Mouse (Mus musculus) layer of hippocampus, adult 2 months (tissue): ENCODE results near the gene Kbtbd12. TPM values are rescaled to one million over a fixed set of nuclear protein-coding genes. Genes with fewer than 3 reads are reported as not detected.

Experiments used
- DNase-seq, 2 experiments: peaks; one replicate each; pipeline ENCODE4 v3.0.0; 2022; ENCODE audit warnings: low spot score in 2 of 2
- H3K27ac ChIP-seq: fragments of 200-600 bp; 2 replicates; pipeline ENCODE4 v1.8.1; 2022
- H3K4me3 ChIP-seq: fragments of 200-600 bp; 2 replicates; pipeline ENCODE4 v1.8.1; 2022; ENCODE audit warnings: mild to moderate bottlenecking
- CTCF ChIP-seq: fragments of 200-600 bp; conservative IDR thresholded peaks from 2 replicates; pipeline ENCODE4 v1.8.1; 2022; ENCODE audit warnings: antibody characterized with exemption, mild to moderate bottlenecking, moderate library complexity
- total RNA-seq, 2 experiments: library from RNA; stranded (reverse); gene quantifications; 2 replicates each; pipeline ENCODE4 v1.2.3; 2021

The Kbtbd12 gene
- total RNA-seq, 2 experiments from 2014 or later = 0.97 to 1.1 TPM

DNA sequence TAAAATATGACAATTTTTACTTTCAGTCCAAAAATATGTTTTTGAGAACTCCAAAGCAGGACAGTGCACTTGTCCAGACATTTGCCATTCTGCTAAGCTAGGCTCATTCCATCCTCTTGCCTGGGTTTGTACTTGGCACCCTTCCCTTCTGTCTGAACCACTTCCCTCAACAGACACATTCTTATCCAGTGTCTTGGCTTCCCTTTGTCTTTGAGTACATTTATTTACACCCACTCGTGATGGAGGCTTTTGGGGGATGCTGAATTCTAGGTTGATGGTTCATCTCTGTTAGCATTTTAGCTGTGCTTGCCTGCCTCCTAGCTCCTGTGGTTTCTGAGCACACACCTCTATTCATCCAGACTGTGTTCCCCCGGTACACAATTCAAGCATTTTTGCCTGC, 31.3 kb downstream of the Kbtbd12 start:
- DNase-seq = no peak
- Histone ChIP-seq H3K27ac (no peak overlapping the region), H3K4me3 (no peak overlapping the region)
- TF ChIP-seq CTCF = no peak

GRCm38 (mm10) chr6:88605715-88606114, 32.0 kb downstream of the Kbtbd12 start:
- no peak overlapping the region for H3K27ac ChIP-seq
- DNase-seq = no peak
- no peak for TF ChIP-seq CTCF
- no peak overlapping the region for H3K4me3 ChIP-seq

- no peak for DNase-seq
- no peak for TF ChIP-seq CTCF
These were observed 32.5 kb downstream of the Kbtbd12 start for GRCm38 (mm10) chr6:88605235-88605634.

DNA sequence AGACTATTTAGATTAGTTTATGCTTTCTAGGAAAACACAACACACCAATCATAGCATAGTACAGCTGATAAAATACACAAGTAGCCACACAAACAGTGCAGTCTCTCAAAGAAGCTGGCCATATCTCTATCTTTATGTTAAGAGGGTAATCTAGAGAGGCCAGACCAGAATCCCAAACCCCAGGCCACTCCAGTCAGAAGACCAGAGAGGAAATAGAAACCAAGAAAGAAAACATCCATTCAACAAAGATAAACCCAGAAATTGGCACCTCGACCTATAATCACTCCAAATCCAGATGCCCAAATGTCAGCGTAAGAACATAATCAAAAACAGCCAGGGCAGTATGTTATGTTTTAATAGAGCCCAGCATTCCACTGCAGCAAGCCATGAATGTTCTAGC, 41.6 kb downstream of the Kbtbd12 start:
- TF ChIP-seq CTCF = no peak
- no peak for DNase-seq
- H3K4me3 ChIP-seq = no peak overlapping the region

More at GRCm38 (mm10) chr6:88605235-88605634, 32.5 kb downstream of the Kbtbd12 start:
- Histone ChIP-seq H3K27ac (no peak overlapping the region), H3K4me3 (no peak overlapping the region)

GRCm38 (mm10) chr6:88592367-88592766, 45.4 kb downstream of the Kbtbd12 start:
- TF ChIP-seq CTCF = no peak
- Histone ChIP-seq H3K27ac (no peak overlapping the region), H3K4me3 (no peak overlapping the region)
- DNase-seq = no peak

More for the DNA sequence above, 41.6 kb downstream of the Kbtbd12 start:
- H3K27ac ChIP-seq = no peak overlapping the region

GRCm38 (mm10) chr6:88590231-88590630, 47.5 kb downstream of the Kbtbd12 start:
- DNase-seq = no peak
- Histone ChIP-seq H3K4me3 (no peak overlapping the region), H3K27ac (no peak overlapping the region)
- TF ChIP-seq CTCF = no peak

- Histone ChIP-seq H3K27ac (no peak overlapping the region), H3K4me3 (no peak overlapping the region)
- TF ChIP-seq CTCF = peak; percentile 75
- DNase-seq = peak; percentile 40 to 53
These were observed 48.2 kb downstream of the Kbtbd12 start for GRCm38 (mm10) chr6:88589517-88589916.

- DNase-seq = no peak
- no peak for TF ChIP-seq CTCF
- Histone ChIP-seq H3K27ac (no peak overlapping the region), H3K4me3 (no peak overlapping the region)
These were observed 49.0 kb downstream of the Kbtbd12 start for GRCm38 (mm10) chr6:88588581-88589256.

DNA sequence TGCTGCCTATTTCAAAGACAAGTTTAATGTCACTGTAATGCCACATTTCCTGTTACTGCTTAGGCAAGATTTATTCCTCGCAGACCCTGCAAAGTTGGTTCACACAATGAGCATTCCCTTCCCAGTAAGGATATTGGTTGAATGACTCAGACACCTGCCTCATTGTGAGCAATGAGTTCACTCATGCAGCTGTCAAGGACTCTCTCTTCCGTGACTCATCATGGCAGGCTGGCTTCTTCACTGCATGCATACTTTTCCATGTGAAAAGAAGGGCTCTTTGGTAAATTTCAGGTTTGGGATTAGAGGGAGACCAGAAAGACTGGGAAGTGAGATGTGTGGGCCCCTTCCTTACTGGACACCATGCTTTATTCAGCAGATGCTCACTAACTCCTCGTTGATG, 50.7 kb downstream of the Kbtbd12 start:
- no peak for DNase-seq
- Histone ChIP-seq H3K4me3 (no peak overlapping the region), H3K27ac (no peak overlapping the region)
- TF ChIP-seq CTCF = no peak

DNA sequence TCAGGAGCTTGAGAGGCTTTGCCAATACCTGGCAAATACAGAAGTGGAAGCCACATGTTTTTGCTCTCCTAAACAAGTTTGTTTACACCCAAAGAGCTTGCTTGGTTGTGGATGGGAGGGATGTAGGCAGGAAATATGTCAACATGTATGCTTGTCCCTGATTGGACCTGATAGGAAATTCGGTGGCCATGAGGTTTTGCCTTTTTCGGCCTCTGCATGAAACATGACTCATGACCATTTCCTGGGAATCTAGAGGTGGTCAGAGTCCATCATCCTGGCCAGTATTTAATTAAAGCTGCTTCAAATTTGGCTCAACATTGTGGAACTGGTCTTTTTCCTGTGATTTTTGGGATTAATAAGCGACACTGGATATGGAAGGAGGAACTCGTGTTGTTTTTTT, 53.8 kb downstream of the Kbtbd12 start:
- Histone ChIP-seq H3K4me3 (no peak overlapping the region), H3K27ac (no peak overlapping the region)
- DNase-seq = no peak
- no peak for TF ChIP-seq CTCF

- DNase-seq = no peak
- TF ChIP-seq CTCF = no peak
- no peak overlapping the region for H3K27ac ChIP-seq
- H3K4me3 ChIP-seq = no peak overlapping the region
These were observed 61.3 kb downstream of the Kbtbd12 start for GRCm38 (mm10) chr6:88576495-88576894.

- Histone ChIP-seq H3K27ac (no peak overlapping the region), H3K4me3 (no peak overlapping the region)
- TF ChIP-seq CTCF = no peak
- no peak for DNase-seq
These were observed 71.1 kb downstream of the Kbtbd12 start for GRCm38 (mm10) chr6:88566676-88567075.

DNA sequence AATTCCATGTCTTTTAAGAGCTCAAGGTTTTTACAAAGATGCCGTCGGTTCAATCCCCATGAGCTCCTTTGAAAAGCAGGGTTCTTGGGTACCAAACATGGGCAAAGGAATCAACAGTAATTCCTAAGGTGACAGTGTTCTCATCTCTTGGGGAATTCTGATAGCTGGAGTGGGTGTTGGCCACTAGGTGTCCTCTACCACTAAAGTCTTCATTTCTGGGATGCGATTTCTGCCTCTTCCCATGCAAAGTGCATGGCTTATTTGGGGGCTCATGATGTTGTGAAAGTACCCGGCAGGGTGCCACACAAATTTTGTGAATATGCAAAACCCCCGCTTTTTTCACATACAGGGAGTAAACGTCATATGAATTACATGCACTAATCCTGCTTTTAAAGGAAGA, 72.7 kb downstream of the Kbtbd12 start:
- peak; percentile 86 for TF ChIP-seq CTCF
- H3K4me3 ChIP-seq = no peak overlapping the region
- no peak for DNase-seq

DNA sequence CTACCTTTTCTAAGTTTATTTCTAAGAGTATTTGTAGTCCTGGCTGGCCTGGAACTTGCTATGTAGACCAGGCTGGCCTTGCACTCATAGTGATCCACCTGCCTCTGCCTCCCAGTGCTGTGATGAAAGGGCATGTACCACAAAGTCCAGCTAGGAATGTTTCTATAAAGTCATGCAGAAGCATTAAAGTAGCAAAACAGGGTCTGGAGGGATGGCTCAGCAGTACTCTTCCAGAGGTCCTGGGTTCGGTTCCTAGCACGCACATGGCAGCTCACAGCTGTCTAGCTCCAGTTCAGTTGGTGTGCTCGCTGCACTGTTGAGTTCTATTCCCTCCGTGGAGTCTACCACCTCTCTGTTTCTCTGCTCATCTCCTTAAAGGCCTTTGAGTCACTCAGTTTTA, 77.6 kb downstream of the Kbtbd12 start:
- TF ChIP-seq CTCF = no peak
- Histone ChIP-seq H3K4me3 (no peak overlapping the region), H3K27ac (no peak overlapping the region)
- no peak for DNase-seq

More for the DNA sequence above, 72.7 kb downstream of the Kbtbd12 start:
- H3K27ac ChIP-seq = no peak overlapping the region
